Mouse (Mus musculus) CH12.LX (cell line): ENCODE measurements around the gene Lsm3. TPM values are rescaled to one million over a fixed set of nuclear protein-coding genes. Genes with fewer than 3 reads are reported as not detected.

Experiments used
- DNase-seq: peaks from one replicate; pipeline ENCODE4 v3.0.0-alpha.2; 2013; ENCODE audit errors: extremely low read depth
- H3K27ac ChIP-seq: 2 replicates; pipeline ENCODE4 v1.5.1; 2012; ENCODE audit warnings: low read depth, mild to moderate bottlenecking, control low read depth, moderate library complexity; ENCODE audit not compliant: insufficient read depth
- H3K27me3 ChIP-seq: replicated peaks from 2 replicates; pipeline ENCODE3; 2012; ENCODE audit warnings: inconsistent platforms
- H3K36me3 ChIP-seq, 2 experiments: replicated peaks in 1 of 2; 2 replicates each; pipeline versions ENCODE3 to v1.6.1; 2012; ENCODE audit warnings: inconsistent platforms in 1 of 2, low read length in 1 of 2, mild to moderate bottlenecking in 1 of 2, mixed read lengths in 1 of 2, moderate library complexity in 1 of 2; ENCODE audit not compliant: control insufficient read depth in 1 of 2, insufficient read depth in 1 of 2
- H3K4me1 ChIP-seq, 2 experiments: 2 replicates each; pipeline ENCODE4 v1.6.1; 2012; ENCODE audit warnings: inconsistent platforms in 1 of 2, moderate library complexity in 1 of 2; ENCODE audit not compliant: insufficient read depth in 2 of 2, control insufficient read depth in 1 of 2
- H3K4me2 ChIP-seq: 2 replicates; pipeline ENCODE4 v1.6.1; 2012; ENCODE audit warnings: low read depth, mild to moderate bottlenecking, control low read depth; ENCODE audit not compliant: poor library complexity, insufficient read depth, severe bottlenecking
- H3K4me3 ChIP-seq, 3 experiments: fragments of 150-350 bp in 1 of 3; sonication (generic) in 1 of 3; replicated peaks in 1 of 3; 2 replicates each; pipeline versions ENCODE3 to v1.5.1; 2011 to 2012; ENCODE audit warnings: low read depth in 2 of 3, low read length in 2 of 3, mild to moderate bottlenecking in 2 of 3, moderate library complexity in 2 of 3, control low read depth in 1 of 3, improper control_type of control experiment in 1 of 3, inconsistent platforms in 1 of 3, mixed read lengths in 1 of 3; ENCODE audit not compliant: poor library complexity in 1 of 3
- H3K79me2 ChIP-seq: replicated peaks from 2 replicates; pipeline ENCODE4 v1.6.1; 2012; ENCODE audit warnings: mild to moderate bottlenecking, moderate library complexity; ENCODE audit not compliant: control insufficient read depth, poor library complexity, insufficient read depth, severe bottlenecking; ENCODE audit errors: extremely low read depth
- H3K9ac ChIP-seq: 2 replicates; pipeline ENCODE4 v1.6.1; 2012; ENCODE audit warnings: low read depth, mild to moderate bottlenecking, control low read depth, moderate library complexity; ENCODE audit not compliant: insufficient read depth
- H3K9me3 ChIP-seq: replicated peaks from 2 replicates; pipeline ENCODE3; 2012; ENCODE audit warnings: low read length, inconsistent platforms, mixed read lengths
- BHLHE40 ChIP-seq: IDR thresholded peaks from 2 replicates; pipeline ENCODE4 v1.6.1; 2011; ENCODE audit warnings: mild to moderate bottlenecking, low read depth, low read length, improper control_type of control experiment
- CTCF ChIP-seq, 2 experiments: IDR thresholded peaks in 1 of 2; conservative IDR thresholded peaks in 1 of 2; 2 replicates each; pipeline ENCODE4 v1.5.1; 2011 to 2012; ENCODE audit warnings: low read depth in 2 of 2, low read length in 2 of 2, improper control_type of control experiment in 1 of 2, inconsistent platforms in 1 of 2, mild to moderate bottlenecking in 1 of 2, moderate library complexity in 1 of 2
- E2F4 ChIP-seq: IDR thresholded peaks from 2 replicates; pipeline ENCODE4 v1.6.1; 2011; ENCODE audit warnings: low read depth, low read length, improper control_type of control experiment; ENCODE audit not compliant: insufficient replicate concordance
- EP300 ChIP-seq: IDR thresholded peaks from 2 replicates; pipeline ENCODE4 v1.6.1; 2011; ENCODE audit warnings: low read length, improper control_type of control experiment
- IRF4 ChIP-seq: IDR thresholded peaks from 2 replicates; pipeline ENCODE4 v1.6.1; 2014; ENCODE audit warnings: low read depth, mild to moderate bottlenecking, inconsistent platforms, low read length, improper control_type of control experiment
- JUND ChIP-seq: conservative IDR thresholded peaks from 2 replicates; pipeline ENCODE4 v1.6.1; 2011; ENCODE audit warnings: low read depth, low read length, improper control_type of control experiment
- MAFK ChIP-seq: IDR thresholded peaks from 2 replicates; pipeline ENCODE4 v1.6.1; 2011; ENCODE audit warnings: low read length, improper control_type of control experiment; ENCODE audit not compliant: insufficient replicate concordance
- MAX ChIP-seq: IDR thresholded peaks from 2 replicates; pipeline ENCODE4 v1.6.1; 2011; ENCODE audit warnings: low read length, improper control_type of control experiment
- MEF2A ChIP-seq: IDR thresholded peaks from 2 replicates; pipeline ENCODE4 v1.6.1; 2014; ENCODE audit warnings: low read depth, mild to moderate bottlenecking, inconsistent platforms, low read length, improper control_type of control experiment, borderline replicate concordance
- MXI1 ChIP-seq: IDR thresholded peaks from 2 replicates; pipeline ENCODE4 v1.6.1; 2011; ENCODE audit warnings: mild to moderate bottlenecking, low read depth, low read length, improper control_type of control experiment
- MYC ChIP-seq: IDR thresholded peaks from 2 replicates; pipeline ENCODE4 v1.6.1; 2011; ENCODE audit warnings: low read depth, mild to moderate bottlenecking, improper control_type of control experiment, low read length
- PAX5 ChIP-seq: IDR thresholded peaks from 2 replicates; pipeline ENCODE4 v1.6.1; 2012; ENCODE audit warnings: low read length, inconsistent platforms, mixed read lengths
- POLR2AphosphoS2 ChIP-seq: IDR thresholded peaks from 2 replicates; pipeline ENCODE4 v1.6.1; 2011; ENCODE audit warnings: low read depth, low read length, improper control_type of control experiment
- RCOR1 ChIP-seq: conservative IDR thresholded peaks from 2 replicates; pipeline ENCODE4 v1.6.1; 2012; ENCODE audit warnings: low read depth, mild to moderate bottlenecking, inconsistent platforms, low read length, improper control_type of control experiment
- SMC3 ChIP-seq: IDR thresholded peaks from 2 replicates; pipeline ENCODE4 v1.6.1; 2011; ENCODE audit warnings: low read depth, low read length, improper control_type of control experiment
- TBP ChIP-seq: conservative IDR thresholded peaks from 2 replicates; pipeline ENCODE4 v1.6.1; 2011; ENCODE audit warnings: low read depth, low read length, improper control_type of control experiment
- TCF12 ChIP-seq: IDR thresholded peaks from 2 replicates; pipeline ENCODE4 v1.6.1; 2014; ENCODE audit warnings: low read depth, mild to moderate bottlenecking, inconsistent platforms, low read length, improper control_type of control experiment
- USF1 ChIP-seq: IDR thresholded peaks from 2 replicates; pipeline ENCODE4 v1.6.1; 2014; ENCODE audit warnings: low read depth, mild to moderate bottlenecking, inconsistent platforms, low read length, improper control_type of control experiment
- USF2 ChIP-seq: conservative IDR thresholded peaks from 2 replicates; pipeline ENCODE4 v1.6.1; 2011; ENCODE audit warnings: low read depth, low read length, improper control_type of control experiment
- ZC3H11A ChIP-seq: IDR thresholded peaks from 2 replicates; pipeline ENCODE4 v1.6.1; 2012; ENCODE audit warnings: low read depth, mild to moderate bottlenecking, inconsistent platforms, low read length, improper control_type of control experiment
- ZKSCAN1 ChIP-seq: IDR thresholded peaks from 2 replicates; pipeline ENCODE4 v1.6.1; 2012; ENCODE audit warnings: low read depth, inconsistent platforms, low read length, improper control_type of control experiment, borderline replicate concordance
- ZNF384 ChIP-seq: IDR thresholded peaks from 2 replicates; pipeline ENCODE4 v1.6.1; 2012; ENCODE audit warnings: low read depth, low read length, improper control_type of control experiment, inconsistent platforms
- dilution Hi-C: fragments of 300-500 bp; cut with MboI; formaldehyde crosslinking; loops from 2 replicates; pipeline ENCODE4 v1.14.3; 2020; ENCODE audit warnings: low sequenced_read_pairs; ENCODE audit not compliant: extremely low pct_unique_long_range_greater_than_20kb, extremely low pct_ligation_motif_present
- in situ Hi-C: fragments of 300-500 bp; cut with MboI; formaldehyde crosslinking; loops from 3 replicates; pipeline ENCODE4 v1.14.3; 2019; ENCODE audit warnings: low sequenced_read_pairs, low pct_ligation_motif_present, low pct_unique_long_range_greater_than_20kb, mixed read lengths
- polyA plus RNA-seq: library from polyadenylated mRNA; unstranded; fragments of >175 nt; gene quantifications from 2 replicates; pipeline ENCODE4 v1.2.1, GENCODE M21; 2012; ENCODE audit warnings: low read depth; ENCODE audit not compliant: insufficient read length
- total RNA-seq, 2 experiments: library from RNA; depleted of rRNA; stranded (reverse); fragments of 300-350 nt in 1 of 2; fragments of >200 nt in 1 of 2; gene quantifications; 2 replicates each; pipeline ENCODE4 v1.2.3; 2012 to 2014

Lsm3 gene
- total and polyA plus RNA-seq, 3 experiments: 148 to 526 (median 258) TPM

DNA sequence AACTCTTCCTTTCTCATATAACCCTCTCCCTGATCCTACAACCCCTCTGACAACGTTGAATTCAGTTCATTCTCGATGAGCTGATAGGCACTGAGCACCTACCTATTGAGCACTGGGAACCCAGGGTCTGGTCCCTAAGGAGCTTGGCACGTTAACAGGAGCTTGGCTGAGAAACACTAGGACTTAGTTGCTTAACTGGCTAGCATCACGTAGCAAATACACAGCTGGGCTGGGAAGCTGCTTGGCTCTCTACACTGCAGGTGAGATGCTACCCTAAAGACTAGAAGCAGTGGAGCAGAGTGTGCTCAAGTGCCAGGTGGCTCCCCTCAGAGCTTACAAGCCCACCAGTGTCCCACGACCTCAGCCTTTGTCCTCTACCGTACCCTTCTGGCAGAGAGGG is 16.9 kb downstream of the Lsm3 start:
- in situ Hi-C loops: loop anchor here (25.0 kb wide), 1 partner anchor 530 kb away; no protein-coding TSS in a partner anchor
- TF ChIP-seq USF2: no peak
- no peak for TF ChIP-seq MXI1
- TF ChIP-seq MAFK: no peak
- no peak for TF ChIP-seq ZNF384
- TF ChIP-seq RCOR1: no peak
- no peak for TF ChIP-seq ZKSCAN1
- no peak for TF ChIP-seq CTCF (conservative IDR thresholded peaks at IDR 0.05 in 1 of 2, IDR thresholded peaks at IDR 0.05 in 1 of 2; ENCODE audit: low read depth in 2 of 2, low read length in 2 of 2)
- TF ChIP-seq TCF12: no peak
- TF ChIP-seq TBP: no peak
- TF ChIP-seq ZC3H11A: no peak
- no peak for TF ChIP-seq PAX5
- no peak for TF ChIP-seq USF1
- no peak for TF ChIP-seq IRF4
- no peak for TF ChIP-seq E2F4
- TF ChIP-seq BHLHE40: no peak
- no peak for TF ChIP-seq POLR2AphosphoS2
- no peak overlapping the region for H3K27ac ChIP-seq
- no peaks in the 10 kb centered on the region for H3K27me3 ChIP-seq
- no peak overlapping the region for H3K4me3 ChIP-seq
- H3K79me2 ChIP-seq: no peaks in the 10 kb centered on the region
- H3K36me3 ChIP-seq: peaks cover 3 to 12% of the 10 kb centered on the region in 2 experiments
- DNase-seq: no peak
- no peak overlapping the region for H3K4me2 ChIP-seq
- dilution Hi-C loops: no loop called here
- no peaks in the 10 kb centered on the region for H3K9me3 ChIP-seq
- no peaks in the 10 kb centered on the region for H3K4me1 ChIP-seq
- H3K9ac ChIP-seq: no peak overlapping the region

DNA sequence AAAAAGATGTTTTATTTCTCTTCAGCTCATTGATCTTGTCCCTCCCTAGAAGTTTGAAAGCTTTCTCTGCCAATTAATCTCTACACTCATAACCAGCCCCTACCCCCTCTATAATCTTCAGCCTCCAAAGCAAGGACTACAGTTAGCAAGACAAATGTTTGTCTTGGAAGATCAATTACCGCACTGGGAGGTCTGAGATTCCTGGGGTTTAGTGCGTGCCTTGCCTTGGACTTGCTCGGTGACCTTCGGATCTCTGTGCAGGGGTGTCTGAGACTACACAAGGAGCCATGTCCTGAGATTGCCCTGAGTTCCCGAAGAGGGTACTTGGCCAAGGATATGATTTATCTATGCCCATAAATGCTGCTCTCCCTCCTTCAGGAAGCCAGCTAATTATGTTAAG is 17.6 kb downstream of the Lsm3 start:
- no peaks in the 10 kb centered on the region for H3K27me3 ChIP-seq
- TF ChIP-seq E2F4 (no peak), MYC (no peak), EP300 (no peak), JUND (no peak), ZC3H11A (no peak), ZKSCAN1 (no peak), RCOR1 (no peak), BHLHE40 (no peak), SMC3 (no peak), MXI1 (no peak), USF2 (no peak), MEF2A (no peak), TCF12 (no peak), MAX (no peak), TBP (no peak)
- TF ChIP-seq, all 38 proteins: peak for 0
- Histone ChIP-seq H3K79me2 (no peaks in the 10 kb centered on the region), H3K4me2 (no peak overlapping the region), H3K4me1 (no peaks in the 10 kb centered on the region), H3K9ac (no peak overlapping the region), H3K9me3 (no peaks in the 10 kb centered on the region), H3K4me3 (no peak overlapping the region), H3K36me3 (peaks cover under 1 to 8% of the 10 kb centered on the region in 2 experiments), H3K27ac (no peak overlapping the region)
- DNase-seq: no peak
- in situ Hi-C loops: loop anchor here (25.0 kb wide), 1 partner anchor 529 kb away; no protein-coding TSS in a partner anchor
- dilution Hi-C loops: no loop called here
